Mouse (Mus musculus): ENCODE results near the gene Gxylt2. TPM values are rescaled to one million over a fixed set of nuclear protein-coding genes. Genes with fewer than 3 reads are reported as not detected.
A peak's percentile ranks its signal among the peaks of the same experiment; 100 is the strongest.

The Gxylt2 gene
- total RNA-seq, 2 experiments from 2014 or later: 0.96 to 1.3 TPM

DNA sequence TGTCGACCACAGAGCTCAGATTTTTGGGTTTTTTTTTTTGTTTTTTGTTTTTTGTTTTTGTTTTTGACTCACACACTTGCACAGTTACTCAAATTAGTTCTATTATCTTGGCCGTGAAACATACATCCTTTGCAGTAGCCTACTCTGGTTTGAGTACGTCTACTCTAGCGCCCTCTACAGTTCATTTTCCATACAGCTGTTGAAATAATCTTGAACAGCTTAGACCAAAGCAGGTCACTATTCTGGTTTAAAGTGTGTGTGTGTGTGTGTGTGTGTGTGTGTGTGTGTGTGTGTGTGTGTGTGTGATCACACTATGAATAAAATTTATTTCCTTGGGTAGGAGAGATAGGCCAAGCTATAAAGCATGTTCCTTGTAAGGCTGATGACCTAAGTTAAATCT is 5.6 kb downstream of the Gxylt2 start:
- no peak for DNase-seq (ENCODE audit: low spot score in 2 of 2)
- intact Hi-C loops (cut with DNase I): no loop called here

- intact Hi-C loops (cut with DNase I): no loop called here
These were observed 6.3 kb downstream of the Gxylt2 start for GRCm38 (mm10) chr6:100710866-100711265.

DNA sequence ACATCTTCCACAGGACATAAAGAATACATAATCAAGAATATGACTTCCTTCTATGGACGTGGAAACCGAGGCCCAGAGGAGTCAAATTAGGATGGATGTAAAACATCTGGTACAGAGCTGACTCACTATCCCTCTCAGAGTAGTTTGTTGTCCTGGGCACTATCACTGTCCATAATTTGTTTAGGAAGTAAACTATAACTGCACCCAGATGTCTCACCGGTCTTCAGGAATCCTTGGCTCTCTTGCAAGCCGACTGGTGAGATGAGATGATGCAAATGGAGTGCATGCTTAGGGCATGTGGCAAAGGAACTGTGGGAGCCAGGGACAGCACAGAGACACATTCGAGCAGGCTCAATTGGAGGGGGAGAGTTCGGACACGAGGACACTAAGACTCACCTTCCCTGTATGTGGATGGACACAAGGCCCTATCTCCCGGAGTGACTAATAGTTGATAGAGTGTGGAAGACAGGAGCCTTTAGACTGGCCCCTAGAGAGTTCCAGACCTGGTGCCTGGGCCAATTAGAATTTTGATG is 10.8 kb downstream of the Gxylt2 start:
- intact Hi-C loops (cut with DNase I): no loop called here
- no peak for DNase-seq (ENCODE audit: low spot score in 2 of 2)

More at GRCm38 (mm10) chr6:100710866-100711265, 6.3 kb downstream of the Gxylt2 start:
- no peak for DNase-seq (ENCODE audit: low spot score in 2 of 2)

DNA sequence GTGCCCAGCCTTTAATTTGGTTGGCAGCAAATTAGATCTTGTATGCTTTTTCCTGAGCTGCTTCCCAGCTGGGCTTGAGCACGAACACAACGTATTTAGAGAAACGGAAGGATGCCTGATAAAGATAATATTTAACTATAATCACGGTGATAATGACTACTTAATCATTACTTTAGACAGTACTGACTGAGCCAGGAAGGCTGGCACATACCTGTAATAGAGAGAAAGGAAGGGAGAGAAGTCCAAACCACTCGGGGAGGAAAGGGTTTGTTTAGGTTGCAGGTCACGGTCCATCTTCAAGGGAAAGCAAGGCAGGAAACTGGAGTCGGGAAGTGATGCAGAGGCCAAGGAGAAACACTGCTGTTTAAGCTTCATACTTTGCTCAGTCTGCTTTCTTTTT is 11.6 kb downstream of the Gxylt2 start:
- no peak for DNase-seq (ENCODE audit: low spot score in 2 of 2)
- intact Hi-C loops (cut with DNase I): no loop called here

DNA sequence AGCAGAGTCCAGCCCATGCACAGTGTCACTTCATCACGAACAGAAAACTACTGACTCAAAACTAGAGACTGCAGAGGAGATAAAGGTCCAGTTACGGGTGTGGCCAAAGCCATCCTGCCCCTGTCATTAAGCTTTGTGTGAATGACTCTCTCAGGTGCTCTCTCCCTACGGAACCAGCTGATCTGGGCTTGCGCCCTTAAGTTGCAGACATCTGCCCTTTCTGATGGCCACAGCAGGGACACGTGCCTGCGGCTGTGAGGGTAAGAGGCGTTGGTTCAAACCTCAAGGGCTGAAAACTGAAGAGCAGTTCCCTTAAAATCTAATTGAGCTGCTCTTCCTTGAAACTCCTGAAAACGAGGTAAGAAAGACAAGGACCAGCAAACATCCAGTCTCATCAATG is 12.3 kb downstream of the Gxylt2 start:
- no peak for DNase-seq (ENCODE audit: low spot score in 2 of 2)
- intact Hi-C loops (cut with DNase I): no loop called here

- DNase-seq (ENCODE audit: low spot score in 2 of 2): no peak
- intact Hi-C loops (cut with DNase I): no loop called here
These were observed 15.6 kb downstream of the Gxylt2 start for GRCm38 (mm10) chr6:100720098-100720501.

DNA sequence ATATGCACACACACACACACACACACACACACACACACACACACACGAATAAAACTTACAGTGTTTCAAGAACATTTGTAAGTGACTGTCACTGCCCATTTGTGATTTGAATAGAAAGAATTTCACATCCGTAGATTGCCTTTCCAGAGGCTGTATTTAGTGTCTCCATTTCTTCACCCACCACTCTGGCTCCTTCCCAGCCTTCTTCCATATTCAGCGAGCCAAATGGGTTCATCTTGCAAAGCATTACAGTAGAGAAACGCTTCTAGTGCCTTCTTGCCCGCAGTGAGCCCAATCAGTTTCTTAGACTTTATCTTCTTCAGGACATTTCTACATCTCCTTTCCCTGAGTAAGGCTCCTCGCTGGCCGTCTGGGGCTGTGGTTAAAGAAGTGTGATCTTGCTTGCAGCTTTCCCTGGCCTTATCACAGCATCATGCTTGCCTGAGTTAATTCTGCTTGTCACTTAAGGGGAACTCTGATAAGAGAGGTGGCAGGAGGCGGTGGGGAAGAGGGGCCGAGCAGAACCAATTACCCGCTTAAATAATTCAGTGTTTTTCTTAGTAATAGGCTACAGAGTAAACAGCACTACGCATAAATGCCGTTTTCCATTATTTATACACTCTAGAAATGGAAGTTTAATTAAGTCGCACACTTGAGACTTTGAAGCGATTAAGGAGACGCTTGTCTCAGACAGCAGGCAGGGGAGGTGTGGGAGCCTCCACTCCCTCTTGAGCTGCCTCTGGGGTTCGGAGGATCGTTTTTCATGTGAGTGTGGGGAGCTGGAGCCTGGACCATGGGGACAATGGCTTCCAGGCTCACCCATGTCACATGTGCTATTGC is 16.6 kb downstream of the Gxylt2 start:
- peak; percentile 24 to 35 for DNase-seq (ENCODE audit: low spot score in 2 of 2)
- intact Hi-C loops (cut with DNase I): no loop called here

- DNase-seq (ENCODE audit: low spot score in 2 of 2): peak; percentile 38 to 50
- intact Hi-C loops (cut with DNase I): no loop called here
These were observed 27.5 kb downstream of the Gxylt2 start for GRCm38 (mm10) chr6:100731996-100732375.

DNA sequence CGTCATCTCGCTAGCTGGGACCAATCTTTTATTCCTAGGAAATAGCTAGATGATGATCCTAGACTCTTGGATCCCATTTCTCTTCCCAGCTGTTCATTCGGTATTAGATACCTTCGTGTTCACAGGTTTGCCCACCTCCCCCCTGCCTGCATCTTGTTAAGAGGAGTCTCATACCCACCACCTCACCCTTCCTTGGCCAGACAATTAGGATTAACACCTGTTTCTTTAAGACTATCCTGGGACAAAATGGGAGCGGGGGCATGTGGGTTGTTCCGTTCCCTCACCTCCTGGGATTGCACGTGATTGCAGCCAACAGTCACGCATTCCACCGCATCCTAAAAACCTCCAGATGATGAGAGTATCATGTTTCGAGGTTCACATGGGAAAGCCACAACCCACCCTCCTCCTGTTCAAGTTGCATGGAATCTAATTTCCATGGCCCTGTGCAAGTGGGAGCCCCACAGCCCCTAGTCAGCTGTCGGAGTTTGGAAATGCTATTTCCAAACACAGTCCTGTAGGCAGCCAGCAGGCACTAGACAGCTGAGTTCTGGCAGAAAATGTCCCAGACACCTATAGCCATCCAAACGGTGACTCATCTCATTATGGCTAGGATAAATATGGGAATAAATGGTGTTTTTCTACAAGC is 28.0 kb downstream of the Gxylt2 start:
- intact Hi-C loops (cut with DNase I): no loop called here
- peak; percentile 67 to 70 for DNase-seq (ENCODE audit: low spot score in 2 of 2)

GRCm38 (mm10) chr6:100733218-100733617 is 28.7 kb downstream of the Gxylt2 start:
- intact Hi-C loops (cut with DNase I): no loop called here
- no peak for DNase-seq (ENCODE audit: low spot score in 2 of 2)

DNA sequence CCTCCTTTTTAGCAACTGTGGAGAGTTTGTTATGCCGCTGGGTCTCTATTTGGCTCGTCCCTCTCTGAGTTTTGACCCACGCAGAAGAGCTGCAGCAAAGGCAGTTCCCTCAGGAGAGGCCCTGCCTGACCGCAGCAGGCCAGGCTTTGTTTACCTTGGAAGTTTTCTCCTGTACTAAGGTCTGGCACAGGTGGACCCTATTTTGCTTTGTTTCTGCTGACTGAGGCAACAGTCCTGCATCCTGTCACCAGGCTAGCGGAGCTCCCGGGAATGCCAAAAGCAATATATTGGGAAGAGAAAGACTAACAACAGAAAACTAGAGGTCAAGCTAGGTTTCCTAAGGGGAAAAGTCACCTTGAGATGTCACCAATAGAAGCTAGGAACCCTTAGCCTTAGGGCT is 29.8 kb downstream of the Gxylt2 start:
- DNase-seq (ENCODE audit: low spot score in 2 of 2): no peak
- intact Hi-C loops (cut with DNase I): no loop called here

- DNase-seq (ENCODE audit: low spot score in 2 of 2): no peak
- intact Hi-C loops (cut with DNase I): no loop called here
These were observed 54.1 kb downstream of the Gxylt2 start for GRCm38 (mm10) chr6:100758431-100759208.

GRCm38 (mm10) chr6:100767756-100768155 is 63.2 kb downstream of the Gxylt2 start:
- DNase-seq (ENCODE audit: low spot score in 2 of 2): no peak
- intact Hi-C loops (cut with DNase I): no loop called here

DNA sequence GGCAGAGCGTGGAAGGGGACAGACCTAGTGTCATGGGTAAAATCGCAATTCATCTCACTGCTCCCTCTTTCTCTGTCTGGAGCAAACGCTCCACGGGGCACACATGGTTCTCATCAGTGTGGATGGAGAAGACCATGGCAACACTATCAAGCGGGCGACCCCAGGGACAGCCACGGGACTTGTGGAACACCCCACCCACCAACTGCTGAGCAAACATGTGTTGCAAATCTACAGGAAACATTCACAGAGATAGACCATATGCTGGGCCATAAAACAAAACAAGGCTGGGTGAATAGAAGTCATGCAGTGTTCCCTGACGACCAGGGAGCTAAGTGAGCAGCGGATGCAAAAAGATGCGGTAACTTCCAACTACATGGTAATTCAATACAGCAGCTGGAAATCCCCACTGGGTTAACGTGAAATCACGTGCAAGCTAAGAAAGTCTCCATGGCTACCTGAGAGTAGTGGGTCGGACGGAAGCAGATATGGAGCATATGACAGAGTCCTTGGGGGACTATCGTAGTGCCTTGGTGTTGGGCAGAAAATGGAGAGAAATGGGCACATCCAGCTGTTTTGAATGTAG is 71.5 kb downstream of the Gxylt2 start:
- no peak for DNase-seq (ENCODE audit: low spot score in 2 of 2)
- intact Hi-C loops (cut with DNase I): no loop called here

DNA sequence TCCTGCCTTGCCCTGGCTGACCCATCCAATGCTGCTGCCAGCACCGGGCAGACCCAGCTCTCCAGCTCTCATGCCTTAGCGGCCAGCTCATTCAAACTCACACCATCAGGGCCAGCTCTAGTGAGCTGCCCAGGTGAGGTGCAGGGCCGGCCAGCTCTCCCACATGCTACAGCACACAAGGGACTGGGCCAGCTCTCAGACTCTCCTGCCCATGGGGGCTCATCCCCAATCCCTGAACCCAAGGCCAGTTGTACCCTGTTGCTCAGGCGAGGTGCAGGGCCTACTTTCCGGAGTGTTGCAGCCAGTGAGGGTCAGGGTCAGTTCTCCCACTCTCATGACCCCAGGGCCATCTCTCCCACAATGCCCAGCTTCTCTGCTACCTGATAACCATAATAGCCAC is 74.1 kb downstream of the Gxylt2 start:
- DNase-seq (ENCODE audit: low spot score in 2 of 2): no peak

GRCm38 (mm10) chr6:100780421-100780820 is 75.9 kb downstream of the Gxylt2 start:
- intact Hi-C loops (cut with DNase I): no loop called here
- DNase-seq (ENCODE audit: low spot score in 2 of 2): no peak

More for the DNA sequence above, 74.1 kb downstream of the Gxylt2 start:
- intact Hi-C loops (cut with DNase I): no loop called here

DNA sequence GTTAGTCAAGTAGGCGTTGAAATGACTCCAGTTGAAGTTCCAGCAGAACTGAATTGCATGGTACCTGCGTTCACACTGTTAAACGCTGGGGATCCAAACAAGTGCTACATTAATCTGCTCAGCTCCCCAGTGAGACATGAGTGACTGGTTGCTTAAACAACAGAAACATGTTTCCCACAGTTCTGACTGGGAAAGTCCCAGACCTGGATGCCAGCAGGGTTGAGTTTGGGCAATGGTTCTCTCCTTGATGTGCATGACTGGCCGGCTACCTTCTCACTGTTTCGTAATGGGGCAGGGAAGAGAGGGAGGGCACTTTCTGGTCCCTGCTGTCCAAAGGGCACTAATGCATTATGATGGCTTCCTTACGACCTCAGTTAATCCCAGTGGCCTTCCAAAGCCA is 77.1 kb downstream of the Gxylt2 start:
- DNase-seq (ENCODE audit: low spot score in 2 of 2): no peak
- intact Hi-C loops (cut with DNase I): no loop called here

DNA sequence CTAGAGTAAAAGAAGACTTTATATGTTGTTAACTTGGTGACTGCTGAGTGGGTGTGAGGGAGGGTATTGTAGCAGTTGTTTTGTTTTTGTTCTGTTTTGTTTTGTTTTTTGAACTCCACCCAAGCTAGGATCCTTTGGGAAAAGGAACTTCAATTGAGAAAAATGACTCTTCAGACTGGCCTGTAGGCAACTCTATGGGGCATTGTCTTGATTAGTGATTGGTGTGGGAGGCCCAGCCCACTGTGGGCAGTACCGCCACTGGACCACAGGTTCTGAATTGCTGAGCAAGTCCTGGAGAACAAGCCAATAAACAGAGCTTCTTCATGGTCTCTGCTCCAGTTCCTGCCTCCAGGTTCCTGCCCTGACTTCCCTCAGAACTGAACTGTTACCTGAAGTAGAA is 83.2 kb downstream of the Gxylt2 start:
- intact Hi-C loops (cut with DNase I): no loop called here
- no peak for DNase-seq (ENCODE audit: low spot score in 2 of 2)

DNA sequence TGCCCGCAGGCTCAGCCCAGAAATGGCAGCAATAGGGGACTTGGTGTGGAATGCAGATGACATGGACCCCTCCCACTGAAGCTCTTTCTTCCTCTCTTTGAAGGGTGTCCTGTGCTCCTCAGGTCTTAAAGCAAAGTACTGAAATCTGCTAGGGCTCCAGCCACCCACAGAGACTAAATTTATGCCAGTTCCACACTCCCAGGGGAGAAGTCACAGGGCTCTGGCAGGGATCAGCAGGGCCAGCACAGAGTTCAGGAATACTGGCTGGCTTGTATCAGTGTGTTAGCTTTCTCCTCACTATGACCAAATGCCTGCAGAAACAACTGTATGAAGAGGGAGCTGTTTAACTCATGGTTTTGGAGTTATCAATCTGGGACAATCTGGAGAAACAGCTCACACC is 84.6 kb downstream of the Gxylt2 start:
- intact Hi-C loops (cut with DNase I): no loop called here

More for the DNA sequence above, 84.6 kb downstream of the Gxylt2 start:
- no peak for DNase-seq (ENCODE audit: low spot score in 2 of 2)
